Mouse (Mus musculus): ENCODE data around the gene Gm20390.
"Not testable (repeated sequence)": the region's sequence is repeated elsewhere in the genome, so short reads cannot be mapped to it uniquely, and the experiment has no call there.

Gm20390 gene

DNA sequence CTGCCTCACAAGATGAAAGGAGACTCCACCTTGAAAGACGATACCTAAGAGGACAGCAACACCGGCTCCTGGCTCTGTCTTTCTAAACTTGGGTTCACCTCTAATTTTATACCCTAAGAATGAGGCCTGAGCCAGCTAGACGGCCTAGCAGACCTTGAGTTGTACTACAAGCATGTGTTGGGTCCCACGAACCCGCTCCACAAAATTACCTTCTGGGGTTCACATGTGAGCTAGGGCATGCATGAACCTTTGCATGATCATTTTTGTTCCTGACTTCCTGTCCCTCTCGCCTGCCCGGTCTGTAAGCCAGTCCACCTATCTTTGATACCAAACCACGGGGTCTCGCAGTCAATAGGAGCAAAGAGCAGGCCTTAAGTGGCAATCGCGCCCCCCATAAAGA lies 712 bp downstream of the Gm20390 start:
- in situ Hi-C loops (cut with MboI; ENCODE audit: low sequenced_read_pairs) = loop anchor here (10.0 kb wide), 1 partner anchor 107 kb away; no protein-coding TSS in a partner anchor

DNA sequence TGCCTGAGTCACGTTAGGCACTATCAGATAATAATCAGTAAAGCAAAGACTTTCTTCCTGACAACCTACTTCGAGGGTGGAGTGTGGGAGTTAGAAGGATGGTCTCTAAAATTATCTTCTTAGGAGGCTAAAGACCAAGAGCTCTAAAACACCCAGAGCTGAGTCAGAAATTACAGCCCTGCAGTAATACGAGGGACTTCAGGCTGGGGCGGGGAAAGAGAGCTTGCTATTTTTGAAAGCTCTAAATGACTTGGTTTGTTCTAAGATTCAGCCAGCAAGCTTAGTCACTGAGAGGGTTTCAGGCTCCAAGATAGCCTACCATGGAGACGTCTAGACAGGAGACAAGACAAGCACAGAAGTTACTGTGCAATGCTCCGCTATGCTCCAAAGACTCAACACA lies 2.7 kb downstream of the Gm20390 start:
- in situ Hi-C loops (cut with MboI; ENCODE audit: low sequenced_read_pairs) = loop anchor here (10.0 kb wide), 1 partner anchor 109 kb away; no protein-coding TSS in a partner anchor

DNA sequence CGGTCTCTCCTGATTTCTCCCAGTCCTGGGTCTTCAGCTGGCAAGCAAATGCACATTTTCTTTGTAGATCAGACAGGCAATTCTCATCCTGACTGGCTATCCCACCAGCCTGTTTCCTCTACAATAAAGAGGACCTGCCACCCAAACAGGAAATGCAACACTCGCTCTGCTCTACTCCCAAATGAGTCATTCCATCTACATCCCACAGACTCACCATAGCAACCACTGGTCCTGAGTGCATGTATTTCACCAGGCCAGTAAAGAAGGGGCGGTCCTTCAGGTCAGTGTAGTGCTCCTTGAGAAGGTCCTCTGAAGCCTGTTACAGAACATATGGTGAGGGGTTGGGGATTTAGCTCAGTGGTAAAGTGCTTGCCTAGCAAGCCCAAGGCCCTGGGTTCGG lies 5.1 kb downstream of the Gm20390 start:
- in situ Hi-C loops (cut with MboI; ENCODE audit: low sequenced_read_pairs) = loop anchor here (10.0 kb wide), 1 partner anchor 112 kb away; no protein-coding TSS in a partner anchor

DNA sequence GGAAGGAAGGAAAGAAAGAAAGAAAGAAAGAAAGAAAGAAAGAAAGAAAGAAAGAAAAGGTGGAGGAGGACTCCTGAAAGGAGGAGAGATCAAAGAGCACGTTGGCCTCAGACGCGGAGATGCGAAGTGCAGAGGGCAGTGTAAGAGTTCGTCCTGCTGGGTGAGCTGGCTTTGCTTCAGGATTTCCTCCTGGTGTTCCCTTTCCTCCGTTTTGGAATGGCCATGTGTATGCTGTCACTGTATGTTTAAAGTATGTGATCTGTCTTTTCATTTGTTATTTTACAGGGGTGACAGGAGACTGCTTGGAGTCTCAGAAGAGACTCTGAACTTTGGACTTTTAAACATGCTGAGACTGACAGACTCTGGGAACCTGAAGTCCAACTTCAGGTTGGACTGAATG lies 6.6 kb downstream of the Gm20390 start:
- in situ Hi-C loops (cut with MboI; ENCODE audit: low sequenced_read_pairs) = loop anchor here (10.0 kb wide), 1 partner anchor 113 kb away; no protein-coding TSS in a partner anchor

DNA sequence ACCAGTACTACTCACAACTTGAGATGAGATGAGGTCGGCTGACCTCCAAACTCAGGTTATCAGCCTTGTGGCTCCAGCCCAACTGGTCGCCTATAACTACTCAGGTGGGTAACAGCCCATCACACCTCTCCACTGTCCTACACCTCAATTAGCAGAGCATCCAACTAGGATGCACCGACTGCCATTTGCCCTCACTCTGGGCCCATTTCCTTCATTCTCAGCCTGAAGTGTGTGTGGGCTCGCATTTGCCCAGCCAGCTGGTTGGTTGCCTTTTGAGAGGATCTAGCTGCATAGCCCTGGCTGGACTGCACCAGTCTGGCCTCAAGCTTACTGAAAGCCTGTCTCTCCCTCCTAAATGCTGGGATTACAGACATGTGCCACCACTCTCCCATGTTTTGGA lies 10.3 kb downstream of the Gm20390 start:
- in situ Hi-C loops (cut with MboI; ENCODE audit: low sequenced_read_pairs) = no loop called here

DNA sequence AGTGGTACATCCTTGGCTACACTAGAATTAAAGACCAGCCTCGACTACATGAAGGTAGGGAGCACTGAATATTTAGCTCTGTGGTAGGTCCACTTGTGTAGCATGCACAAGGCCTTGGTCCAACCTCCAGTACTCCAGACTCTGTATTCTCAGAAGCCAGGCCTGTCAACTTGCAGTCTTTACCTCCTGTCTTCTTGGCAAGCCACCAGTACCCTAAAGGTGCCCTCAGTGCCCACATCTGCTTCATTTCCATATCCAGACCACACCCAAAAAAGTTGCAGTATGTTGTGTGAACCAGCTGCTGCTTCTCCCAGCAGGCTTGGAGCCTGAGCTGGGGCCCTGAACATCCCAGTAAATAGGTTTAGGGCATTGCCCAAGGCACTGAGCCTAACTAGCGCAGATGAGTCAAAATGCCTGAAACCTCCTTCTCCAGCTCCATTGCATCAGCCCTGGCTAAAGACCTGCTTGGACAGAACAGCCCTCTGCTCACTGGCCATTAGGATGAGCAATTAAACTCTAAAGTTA lies 11.0 kb downstream of the Gm20390 start:
- in situ Hi-C loops (cut with MboI; ENCODE audit: low sequenced_read_pairs) = no loop called here

DNA sequence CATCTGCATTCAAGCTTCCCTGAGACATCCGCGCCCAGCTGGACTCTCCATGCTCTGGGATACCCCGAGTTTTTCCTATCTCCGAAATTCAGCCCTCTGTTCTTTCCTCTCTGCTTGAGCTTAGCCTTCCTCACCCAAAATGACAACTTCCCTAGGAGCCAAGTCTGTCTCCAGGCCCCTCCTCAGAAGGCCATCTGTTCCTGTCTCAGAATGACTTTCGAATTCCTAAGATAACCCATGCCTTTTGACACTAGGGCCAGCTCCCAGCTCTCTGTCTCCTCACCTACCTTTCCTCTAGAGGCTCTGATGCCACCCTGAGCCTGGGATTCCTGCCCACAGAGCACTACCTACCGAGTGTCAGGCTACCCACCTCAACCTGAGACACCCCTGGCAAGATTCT lies 11.9 kb downstream of the Gm20390 start, which contains the start of gene Nme2:
TSS of gene Nme2 (minus strand) at position 101 of the 400 bp plus-strand sequence.
- in situ Hi-C loops (cut with MboI; ENCODE audit: low sequenced_read_pairs) = no loop called here

DNA sequence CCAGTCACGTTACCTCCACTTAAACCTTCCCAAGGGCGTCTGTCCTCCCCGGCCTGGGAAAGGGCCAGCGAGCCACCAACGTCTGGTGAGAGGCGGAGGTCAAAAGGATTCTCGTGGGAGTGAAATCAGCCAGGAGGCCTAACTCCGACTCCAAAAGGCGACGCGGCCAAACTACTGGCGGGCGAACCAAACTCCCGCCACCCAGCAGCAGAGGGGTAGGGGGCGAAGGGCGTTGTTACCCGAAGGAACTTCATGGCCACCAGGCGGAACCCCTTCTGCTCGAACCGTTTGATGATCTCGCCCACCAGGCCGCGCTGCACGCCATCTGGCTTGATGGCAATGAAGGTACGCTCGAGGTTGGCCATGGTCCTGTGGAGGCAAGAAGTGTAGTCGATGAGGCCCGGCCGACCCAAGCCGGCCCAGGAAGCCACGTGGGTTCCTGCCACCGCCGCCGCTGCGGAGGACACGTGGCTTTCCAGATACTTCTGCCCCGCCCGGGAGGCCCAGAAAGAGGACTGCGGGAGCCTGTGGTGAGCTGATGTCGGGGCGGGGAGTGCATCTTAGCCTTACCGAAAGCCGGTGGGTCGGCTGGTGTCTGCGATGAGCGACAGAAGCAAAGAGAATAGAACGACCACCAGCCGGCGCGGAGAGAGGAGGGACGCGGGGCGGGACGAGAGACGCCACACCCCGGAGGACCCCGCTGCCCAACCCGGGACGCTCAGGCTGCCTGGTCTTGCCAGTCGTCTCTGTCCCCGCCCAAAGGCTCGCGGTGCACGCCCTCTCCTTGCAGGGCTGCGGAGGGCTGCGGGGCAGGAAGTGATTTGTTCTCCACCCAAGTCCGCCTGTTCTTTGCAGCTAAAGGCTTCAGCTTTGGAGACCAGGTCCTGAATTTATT lies 12.6 kb downstream of the Gm20390 start:
- in situ Hi-C loops (cut with MboI; ENCODE audit: low sequenced_read_pairs) = no loop called here

DNA sequence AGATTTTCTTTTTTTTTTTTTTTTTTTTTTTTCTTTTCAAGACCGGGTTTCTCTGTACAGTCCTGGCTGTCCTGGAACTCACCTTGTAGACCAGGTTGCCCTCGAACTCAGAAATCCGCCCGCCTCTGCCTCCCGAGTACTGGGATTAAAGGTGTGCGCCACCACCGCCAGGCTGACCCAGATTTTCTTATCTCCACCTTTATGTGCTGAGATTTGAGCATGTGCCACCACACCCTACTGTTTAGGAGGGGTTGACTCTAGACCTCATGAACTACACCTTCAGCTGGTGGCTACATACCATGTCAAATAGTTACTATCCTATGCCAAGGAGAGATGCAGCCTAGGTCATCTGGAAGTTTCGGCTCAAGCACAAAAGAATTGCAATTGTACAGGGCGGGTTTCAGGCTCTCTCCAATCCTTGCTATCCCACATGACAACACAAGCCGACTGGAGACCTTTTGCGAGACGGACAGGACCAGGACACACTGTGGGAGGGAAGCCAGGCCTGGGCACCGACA lies 13.3 kb downstream of the Gm20390 start:
- in situ Hi-C loops (cut with MboI; ENCODE audit: low sequenced_read_pairs) = no loop called here

DNA sequence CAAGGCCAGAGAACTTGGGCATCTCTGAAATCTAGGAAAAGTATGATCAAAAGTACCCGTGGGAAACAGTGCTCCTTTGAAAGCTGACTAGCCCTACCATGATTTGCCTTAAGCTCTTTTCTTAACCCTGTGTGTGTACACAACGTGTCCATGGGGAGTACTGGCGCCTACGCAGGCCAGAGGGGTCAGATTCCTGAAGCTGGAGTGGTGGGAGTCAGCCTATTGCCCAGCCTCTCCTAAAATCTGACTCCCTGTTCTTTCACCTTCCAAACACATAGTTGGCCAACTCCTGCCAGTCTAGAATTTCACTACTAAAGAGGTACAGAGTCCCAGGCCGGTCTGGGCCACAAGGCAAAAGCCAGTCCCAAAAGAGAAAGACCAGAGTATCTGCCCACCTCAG lies 15.7 kb downstream of the Gm20390 start:
- in situ Hi-C loops (cut with MboI; ENCODE audit: low sequenced_read_pairs) = no loop called here

DNA sequence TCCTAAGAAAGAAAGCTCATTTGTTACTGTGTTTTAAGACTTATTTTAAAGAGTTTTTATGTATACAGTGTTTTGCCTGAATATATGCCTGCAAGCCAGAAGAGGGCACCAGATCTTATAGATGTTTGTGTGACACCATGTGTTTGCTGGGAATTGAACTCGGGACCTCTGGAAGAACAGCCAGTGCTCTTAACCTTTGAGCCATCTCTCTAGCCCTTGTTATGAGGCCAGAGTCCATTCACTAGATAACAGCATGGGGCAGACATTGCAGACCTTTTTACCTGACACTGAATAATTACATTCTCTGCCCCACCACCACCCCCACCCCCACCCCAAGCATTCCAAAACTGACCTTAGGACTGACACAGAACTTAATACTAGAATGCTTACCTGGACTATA lies 18.0 kb downstream of the Gm20390 start:
- in situ Hi-C loops (cut with MboI; ENCODE audit: low sequenced_read_pairs) = no loop called here

DNA sequence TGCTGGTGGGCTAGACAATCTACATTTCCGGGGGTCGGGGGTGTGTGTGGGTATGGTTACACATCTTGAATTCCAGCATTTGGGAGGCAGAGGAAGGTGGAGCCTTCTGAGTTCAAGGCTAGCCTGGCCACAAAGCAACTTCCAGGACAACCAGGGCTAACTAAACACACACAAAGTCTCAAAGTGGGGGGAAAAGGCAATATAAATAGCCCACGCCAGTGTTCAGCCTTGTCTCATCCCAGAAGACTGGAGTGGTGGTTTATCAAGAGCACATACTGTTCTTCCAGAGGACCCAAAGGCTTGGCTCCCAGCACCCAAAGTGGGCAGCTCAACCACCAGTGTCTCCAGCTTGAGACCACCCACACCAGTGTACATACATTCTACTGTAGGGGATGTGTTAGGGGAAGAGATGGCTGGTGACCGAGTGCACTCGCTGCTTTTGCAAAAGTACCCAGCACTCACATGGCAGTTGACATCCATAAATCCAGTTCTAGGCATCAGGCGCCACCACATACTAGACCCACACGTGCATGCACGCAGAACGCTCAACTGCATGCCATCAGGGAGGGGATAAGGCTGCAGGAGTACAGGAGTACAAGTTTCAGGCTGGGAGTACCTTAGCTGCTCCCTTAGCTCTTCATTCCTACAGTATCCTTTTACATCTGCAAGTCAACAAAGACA lies 19.1 kb downstream of the Gm20390 start:
- in situ Hi-C loops (cut with MboI; ENCODE audit: low sequenced_read_pairs) = no loop called here

DNA sequence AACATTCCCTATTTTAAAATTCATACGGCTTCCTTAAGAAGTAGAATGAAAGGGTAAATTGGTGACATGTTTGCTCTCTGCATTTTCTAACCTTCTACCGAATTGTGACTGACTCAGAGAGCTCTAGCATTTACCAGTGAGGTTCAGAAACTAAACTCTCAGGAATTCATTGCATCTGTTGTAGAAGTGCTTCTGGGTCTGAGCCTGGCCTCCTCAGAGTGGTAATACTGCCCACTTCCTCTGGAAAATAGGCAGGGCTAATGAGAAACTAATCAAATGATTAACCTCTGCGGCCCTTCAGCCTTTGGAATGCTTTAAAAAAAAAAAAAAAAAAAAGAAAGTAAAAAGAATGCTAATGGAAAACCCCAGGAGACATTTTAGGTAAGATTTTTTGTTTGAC lies 23.1 kb downstream of the Gm20390 start:
- in situ Hi-C loops (cut with MboI; ENCODE audit: low sequenced_read_pairs) = no loop called here

DNA sequence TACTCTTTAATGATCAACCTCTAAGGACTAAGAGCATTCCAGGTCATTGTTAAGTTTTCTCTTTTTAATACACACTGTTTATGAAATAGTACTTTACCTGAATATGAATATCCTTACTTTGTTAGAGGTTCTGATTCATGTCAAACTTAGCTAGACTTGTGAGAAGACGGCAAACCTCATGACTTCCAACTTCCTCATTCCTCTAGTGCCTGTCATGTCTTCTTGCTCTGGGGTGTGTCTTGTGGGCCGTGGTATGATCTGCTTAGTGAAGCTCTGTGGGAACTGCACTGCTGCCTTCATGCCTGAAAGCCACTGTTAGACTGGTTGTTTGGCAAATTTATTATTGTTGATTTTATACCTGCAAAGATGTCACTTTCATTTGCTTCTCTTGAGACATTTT lies 27.2 kb downstream of the Gm20390 start:
- in situ Hi-C loops (cut with MboI; ENCODE audit: low sequenced_read_pairs) = no loop called here

DNA sequence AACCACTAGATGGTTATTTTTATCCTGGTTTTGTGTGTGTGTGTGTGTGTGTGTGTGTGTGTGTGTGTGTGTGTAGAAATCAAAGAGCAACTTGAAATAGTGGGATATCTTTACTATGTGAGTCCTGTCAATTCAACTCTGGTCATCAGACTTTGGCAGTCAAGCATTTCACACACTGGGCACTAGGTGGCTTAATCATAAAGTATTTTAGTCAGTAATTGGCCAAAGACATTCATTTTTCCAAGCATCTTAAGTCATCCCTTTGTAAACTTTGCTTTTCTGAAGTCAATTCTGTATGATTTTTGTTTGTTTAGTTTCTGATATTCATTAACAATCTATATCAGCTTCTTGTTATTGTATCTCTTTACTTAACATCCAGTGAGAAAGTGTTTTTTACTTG lies 39.0 kb downstream of the Gm20390 start:
- in situ Hi-C loops (cut with MboI; ENCODE audit: low sequenced_read_pairs) = no loop called here

DNA sequence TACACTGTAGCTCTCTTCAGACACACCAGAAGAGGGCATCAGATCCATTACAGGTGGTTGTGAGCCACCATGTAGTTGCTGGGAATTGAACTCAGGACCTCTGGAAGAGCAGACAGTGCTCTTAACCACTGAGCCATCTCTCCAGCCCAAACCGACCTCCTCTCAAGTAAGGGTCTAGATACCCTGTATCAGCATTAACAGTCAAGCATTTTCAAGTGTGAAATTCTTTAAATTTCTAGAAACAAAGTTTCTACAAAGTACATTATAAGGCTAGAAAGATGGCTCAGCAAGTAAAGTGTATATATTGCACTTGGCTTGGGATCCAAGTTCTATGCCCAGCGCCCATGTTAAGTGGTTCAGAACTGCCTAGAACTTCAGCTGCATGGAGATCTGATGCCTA lies 53.1 kb downstream of the Gm20390 start:
- in situ Hi-C loops (cut with MboI; ENCODE audit: low sequenced_read_pairs) = not testable (repeated sequence)

DNA sequence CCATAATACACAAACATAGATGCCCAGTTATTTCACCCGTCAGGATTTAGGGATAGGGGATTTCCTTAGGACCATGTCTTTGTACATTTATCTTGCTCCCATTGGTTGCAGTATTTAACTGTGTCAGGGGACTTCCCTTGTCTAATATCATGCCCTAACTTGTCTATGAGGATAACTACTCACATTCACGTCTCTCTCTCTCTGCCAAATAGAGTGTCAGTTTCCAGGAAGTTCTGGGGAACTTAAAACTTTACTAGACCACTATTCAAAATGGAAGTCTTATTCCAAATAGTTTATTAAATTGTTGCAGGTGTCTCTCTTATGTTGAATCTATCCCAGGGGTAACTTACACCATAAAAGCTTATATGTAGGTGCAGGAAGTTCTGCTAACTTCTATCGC lies 56.5 kb downstream of the Gm20390 start:
- in situ Hi-C loops (cut with MboI; ENCODE audit: low sequenced_read_pairs) = no loop called here

DNA sequence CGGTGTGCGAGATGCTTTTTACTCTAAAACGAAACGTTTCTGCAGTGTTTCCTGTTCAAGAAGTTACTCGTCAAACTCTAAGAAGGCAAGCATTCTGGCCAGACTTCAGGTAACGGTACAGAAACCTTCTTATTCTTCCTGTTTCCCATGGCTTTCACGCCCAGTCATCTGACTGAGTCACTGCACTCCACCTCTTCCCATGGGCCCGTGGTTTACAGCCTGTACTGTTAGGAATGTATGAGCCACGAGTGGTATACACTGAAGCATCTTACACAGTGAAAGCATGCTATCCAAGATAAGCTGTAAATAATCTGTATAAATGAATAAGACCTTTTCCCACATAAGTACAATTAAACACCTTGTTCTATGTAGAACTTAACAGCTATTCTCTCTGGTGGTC lies 59.3 kb downstream of the Gm20390 start:
- in situ Hi-C loops (cut with MboI; ENCODE audit: low sequenced_read_pairs) = no loop called here

DNA sequence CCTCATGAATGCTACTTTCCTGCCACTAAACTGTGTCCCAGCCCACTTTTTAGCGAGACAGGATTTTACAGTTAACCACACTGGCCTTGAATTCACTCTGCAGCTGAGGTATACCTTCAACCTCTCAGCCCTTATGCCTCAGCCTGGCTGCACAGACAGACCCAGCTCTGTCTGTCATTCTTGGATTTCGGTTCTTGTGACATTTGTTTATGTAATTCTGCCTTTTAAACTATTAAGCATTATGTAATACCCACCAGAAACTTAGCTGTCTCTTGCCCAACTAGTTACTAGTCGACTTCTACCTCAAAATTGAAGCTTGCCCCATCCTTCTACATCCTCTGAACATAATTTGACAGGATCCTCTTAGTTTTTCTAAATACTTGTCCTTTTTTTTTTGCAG lies 60.3 kb downstream of the Gm20390 start:
- in situ Hi-C loops (cut with MboI; ENCODE audit: low sequenced_read_pairs) = no loop called here

DNA sequence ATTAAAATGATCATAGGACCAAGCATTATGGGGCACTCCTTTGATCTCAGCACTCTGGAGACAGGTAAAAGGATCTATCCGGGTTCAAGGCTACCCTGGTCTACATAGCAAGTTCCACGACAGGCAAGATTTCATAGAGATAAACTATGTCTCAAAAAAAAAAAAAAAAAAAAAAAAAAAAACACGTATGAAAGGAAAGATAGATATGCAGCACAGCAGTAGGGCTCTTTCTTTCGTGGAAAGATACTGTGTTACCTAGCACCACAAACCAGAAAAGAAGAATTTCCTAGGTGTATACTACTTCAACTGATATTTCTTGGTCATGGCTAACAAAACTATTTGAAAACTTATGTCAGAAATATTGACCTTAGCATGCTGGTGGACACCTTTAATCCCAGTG lies 61.3 kb downstream of the Gm20390 start:
- in situ Hi-C loops (cut with MboI; ENCODE audit: low sequenced_read_pairs) = no loop called here

Data from CH12F3 (cell line).